Mouse (Mus musculus) spleen, adult 2 months (tissue): ENCODE measurements around the gene Gpkow.

Experiments used
- CTCF ChIP-seq: fragments of 200-500 bp; IDR thresholded peaks from 2 replicates; pipeline ENCODE4 v1.5.1; 2011; ENCODE audit warnings: mild to moderate bottlenecking, inconsistent platforms; ENCODE audit not compliant: insufficient read depth, insufficient read length, insufficient replicate concordance; ENCODE audit errors: extremely low read depth
- POLR2A ChIP-seq: fragments of 200-500 bp; IDR thresholded peaks from 2 replicates; pipeline ENCODE4 v1.6.1; 2011; ENCODE audit warnings: low read depth, low read length, inconsistent platforms

DNA sequence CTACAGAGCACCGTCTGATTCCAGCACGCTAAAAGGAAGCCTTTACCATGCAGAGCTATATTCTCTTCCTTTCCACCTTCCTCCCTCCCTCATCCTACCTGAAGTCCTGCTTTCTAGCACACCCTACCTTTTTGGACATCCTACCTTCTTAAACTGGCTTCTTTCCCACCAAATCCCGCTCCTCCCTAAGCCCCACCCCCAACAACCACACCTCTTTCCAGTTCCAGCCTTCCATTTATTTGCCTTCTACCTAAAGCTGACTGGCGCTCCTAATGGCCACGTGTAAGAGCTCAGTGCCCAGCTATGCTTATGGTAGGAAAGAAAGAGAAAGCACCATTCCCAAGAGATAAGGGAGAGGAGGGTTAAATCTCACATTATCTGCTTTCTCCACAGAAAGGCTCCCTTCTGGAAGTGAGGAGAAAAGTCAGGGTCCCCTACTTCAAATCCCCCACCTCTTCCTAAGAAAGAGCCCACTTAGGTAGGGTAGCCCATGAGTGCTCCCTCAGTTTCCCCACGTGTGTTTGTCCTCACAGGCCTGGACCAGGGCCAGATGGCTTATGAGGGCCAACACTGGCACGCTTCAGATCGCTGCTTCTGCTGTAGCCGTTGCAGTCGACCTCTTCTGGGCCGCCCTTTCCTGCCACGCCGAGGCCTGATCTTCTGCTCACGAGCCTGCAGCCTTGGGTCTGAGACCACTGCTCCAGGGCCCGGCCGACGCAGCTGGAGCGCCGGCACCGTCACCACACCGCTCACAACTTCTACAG is 31.0 kb upstream of the Gpkow start:
- TF ChIP-seq POLR2A (no peak), CTCF (no peak)
